Mouse (Mus musculus) CH12.LX (cell line): ENCODE data around the gene Ncaph2. TPM values are rescaled to one million over a fixed set of nuclear protein-coding genes. Genes with fewer than 3 reads are reported as not detected.

Source experiments
- DNase-seq: peaks from one replicate; pipeline ENCODE4 v3.0.0-alpha.2; 2013; ENCODE audit errors: extremely low read depth
- H3K27ac ChIP-seq: 2 replicates; pipeline ENCODE4 v1.5.1; 2012; ENCODE audit warnings: low read depth, mild to moderate bottlenecking, control low read depth, moderate library complexity; ENCODE audit not compliant: insufficient read depth
- H3K27me3 ChIP-seq: replicated peaks from 2 replicates; pipeline ENCODE3; 2012; ENCODE audit warnings: inconsistent platforms
- H3K36me3 ChIP-seq, 2 experiments: replicated peaks in 1 of 2; 2 replicates each; pipeline versions ENCODE3 to v1.6.1; 2012; ENCODE audit warnings: inconsistent platforms in 1 of 2, low read length in 1 of 2, mild to moderate bottlenecking in 1 of 2, mixed read lengths in 1 of 2, moderate library complexity in 1 of 2; ENCODE audit not compliant: control insufficient read depth in 1 of 2, insufficient read depth in 1 of 2
- H3K4me1 ChIP-seq, 2 experiments: 2 replicates each; pipeline ENCODE4 v1.6.1; 2012; ENCODE audit warnings: inconsistent platforms in 1 of 2, moderate library complexity in 1 of 2; ENCODE audit not compliant: insufficient read depth in 2 of 2, control insufficient read depth in 1 of 2
- H3K4me2 ChIP-seq: 2 replicates; pipeline ENCODE4 v1.6.1; 2012; ENCODE audit warnings: low read depth, mild to moderate bottlenecking, control low read depth; ENCODE audit not compliant: poor library complexity, insufficient read depth, severe bottlenecking
- H3K4me3 ChIP-seq, 3 experiments: fragments of 150-350 bp in 1 of 3; sonication (generic) in 1 of 3; replicated peaks in 1 of 3; 2 replicates each; pipeline versions ENCODE3 to v1.5.1; 2011 to 2012; ENCODE audit warnings: low read depth in 2 of 3, low read length in 2 of 3, mild to moderate bottlenecking in 2 of 3, moderate library complexity in 2 of 3, control low read depth in 1 of 3, improper control_type of control experiment in 1 of 3, inconsistent platforms in 1 of 3, mixed read lengths in 1 of 3; ENCODE audit not compliant: poor library complexity in 1 of 3
- H3K79me2 ChIP-seq: replicated peaks from 2 replicates; pipeline ENCODE4 v1.6.1; 2012; ENCODE audit warnings: mild to moderate bottlenecking, moderate library complexity; ENCODE audit not compliant: control insufficient read depth, poor library complexity, insufficient read depth, severe bottlenecking; ENCODE audit errors: extremely low read depth
- H3K9ac ChIP-seq: 2 replicates; pipeline ENCODE4 v1.6.1; 2012; ENCODE audit warnings: low read depth, mild to moderate bottlenecking, control low read depth, moderate library complexity; ENCODE audit not compliant: insufficient read depth
- H3K9me3 ChIP-seq: replicated peaks from 2 replicates; pipeline ENCODE3; 2012; ENCODE audit warnings: low read length, inconsistent platforms, mixed read lengths
- BHLHE40 ChIP-seq: IDR thresholded peaks from 2 replicates; pipeline ENCODE4 v1.6.1; 2011; ENCODE audit warnings: mild to moderate bottlenecking, low read depth, low read length, improper control_type of control experiment
- CHD1 ChIP-seq: IDR thresholded peaks from 2 replicates; pipeline ENCODE4 v1.6.1; 2012; ENCODE audit warnings: low read depth, low read length, improper control_type of control experiment, inconsistent platforms
- CHD2 ChIP-seq: IDR thresholded peaks from 2 replicates; pipeline ENCODE4 v1.6.1; 2011; ENCODE audit warnings: low read length, improper control_type of control experiment
- GABPA ChIP-seq: IDR thresholded peaks from 2 replicates; pipeline ENCODE4 v1.6.1; 2012; ENCODE audit warnings: low read depth, low read length, improper control_type of control experiment, inconsistent platforms; ENCODE audit not compliant: insufficient replicate concordance
- HCFC1 ChIP-seq: IDR thresholded peaks from 2 replicates; pipeline ENCODE4 v1.6.1; 2012; ENCODE audit warnings: low read depth, mild to moderate bottlenecking, inconsistent platforms, low read length, improper control_type of control experiment
- IRF4 ChIP-seq: IDR thresholded peaks from 2 replicates; pipeline ENCODE4 v1.6.1; 2014; ENCODE audit warnings: low read depth, mild to moderate bottlenecking, inconsistent platforms, low read length, improper control_type of control experiment
- JUN ChIP-seq: IDR thresholded peaks from 2 replicates; pipeline ENCODE4 v1.6.1; 2011; ENCODE audit warnings: low read depth, mild to moderate bottlenecking, low read length, improper control_type of control experiment, moderate library complexity; ENCODE audit not compliant: insufficient read depth
- KAT2A ChIP-seq: IDR thresholded peaks from 2 replicates; pipeline ENCODE4 v1.6.1; 2012; ENCODE audit warnings: low read length, improper control_type of control experiment, inconsistent platforms; ENCODE audit not compliant: insufficient replicate concordance
- MAFK ChIP-seq: IDR thresholded peaks from 2 replicates; pipeline ENCODE4 v1.6.1; 2011; ENCODE audit warnings: low read length, improper control_type of control experiment; ENCODE audit not compliant: insufficient replicate concordance
- MAZ ChIP-seq: IDR thresholded peaks from 2 replicates; pipeline ENCODE4 v1.6.1; 2012; ENCODE audit warnings: low read depth, mild to moderate bottlenecking, inconsistent platforms, low read length, improper control_type of control experiment, moderate library complexity
- MXI1 ChIP-seq: IDR thresholded peaks from 2 replicates; pipeline ENCODE4 v1.6.1; 2011; ENCODE audit warnings: mild to moderate bottlenecking, low read depth, low read length, improper control_type of control experiment
- NELFE ChIP-seq: IDR thresholded peaks from 2 replicates; pipeline ENCODE4 v1.6.1; 2011; ENCODE audit warnings: low read depth, low read length, improper control_type of control experiment
- POLR2A ChIP-seq: IDR thresholded peaks from 2 replicates; pipeline ENCODE4 v1.6.1; 2011; ENCODE audit warnings: low read depth, mild to moderate bottlenecking, improper control_type of control experiment, low read length
- RCOR1 ChIP-seq: conservative IDR thresholded peaks from 2 replicates; pipeline ENCODE4 v1.6.1; 2012; ENCODE audit warnings: low read depth, mild to moderate bottlenecking, inconsistent platforms, low read length, improper control_type of control experiment
- SMC3 ChIP-seq: IDR thresholded peaks from 2 replicates; pipeline ENCODE4 v1.6.1; 2011; ENCODE audit warnings: low read depth, low read length, improper control_type of control experiment
- TCF12 ChIP-seq: IDR thresholded peaks from 2 replicates; pipeline ENCODE4 v1.6.1; 2014; ENCODE audit warnings: low read depth, mild to moderate bottlenecking, inconsistent platforms, low read length, improper control_type of control experiment
- UBTF ChIP-seq: IDR thresholded peaks from 2 replicates; pipeline ENCODE4 v1.6.1; 2012; ENCODE audit warnings: low read depth, mild to moderate bottlenecking, inconsistent platforms, low read length, improper control_type of control experiment, moderate library complexity
- USF2 ChIP-seq: conservative IDR thresholded peaks from 2 replicates; pipeline ENCODE4 v1.6.1; 2011; ENCODE audit warnings: low read depth, low read length, improper control_type of control experiment
- ZKSCAN1 ChIP-seq: IDR thresholded peaks from 2 replicates; pipeline ENCODE4 v1.6.1; 2012; ENCODE audit warnings: low read depth, inconsistent platforms, low read length, improper control_type of control experiment, borderline replicate concordance
- dilution Hi-C: fragments of 300-500 bp; cut with MboI; formaldehyde crosslinking; loops from 2 replicates; pipeline ENCODE4 v1.14.3; 2020; ENCODE audit warnings: low sequenced_read_pairs; ENCODE audit not compliant: extremely low pct_unique_long_range_greater_than_20kb, extremely low pct_ligation_motif_present
- in situ Hi-C: fragments of 300-500 bp; cut with MboI; formaldehyde crosslinking; loops from 3 replicates; pipeline ENCODE4 v1.14.3; 2019; ENCODE audit warnings: low sequenced_read_pairs, low pct_ligation_motif_present, low pct_unique_long_range_greater_than_20kb, mixed read lengths
- polyA plus RNA-seq: library from polyadenylated mRNA; unstranded; fragments of >175 nt; gene quantifications from 2 replicates; pipeline ENCODE4 v1.2.1, GENCODE M21; 2012; ENCODE audit warnings: low read depth; ENCODE audit not compliant: insufficient read length
- total RNA-seq, 2 experiments: library from RNA; depleted of rRNA; stranded (reverse); fragments of 300-350 nt in 1 of 2; fragments of >200 nt in 1 of 2; gene quantifications; 2 replicates each; pipeline ENCODE4 v1.2.3; 2012 to 2014

The Ncaph2 gene
- total and polyA plus RNA-seq, 3 experiments: 95.4 to 151 (median 106) TPM

- Histone ChIP-seq H3K9me3 (no peaks in the 10 kb centered on the region), H3K4me3 (no peak overlapping the region), H3K4me2 (no peak overlapping the region), H3K4me1 (peaks cover 5 to 18% of the 10 kb centered on the region in 2 experiments), H3K79me2 (peaks cover 44% of the 10 kb centered on the region), H3K36me3 (peaks cover 87 to 97% of the 10 kb centered on the region in 2 experiments), H3K27me3 (no peaks in the 10 kb centered on the region), H3K27ac (no peak overlapping the region), H3K9ac (no peak overlapping the region)
- no peak for TF ChIP-seq POLR2A
- TF ChIP-seq UBTF: no peak
- no peak for TF ChIP-seq MXI1
- no peak for TF ChIP-seq MAFK
- no peak for TF ChIP-seq JUN
- TF ChIP-seq NELFE: no peak
- TF ChIP-seq IRF4: no peak
- no peak for TF ChIP-seq TCF12
- TF ChIP-seq BHLHE40: no peak
- TF ChIP-seq RCOR1: no peak
- DNase-seq: no peak
- dilution Hi-C loops: no loop called here
- in situ Hi-C loops: loop anchor here (25.0 kb wide), 1 partner anchor 251 kb away; the partner anchor contains the start of gene Tubgcp6
Observed at GRCm38 (mm10) chr15:89363051-89363450, 7.5 kb downstream of the Ncaph2 start.

DNA sequence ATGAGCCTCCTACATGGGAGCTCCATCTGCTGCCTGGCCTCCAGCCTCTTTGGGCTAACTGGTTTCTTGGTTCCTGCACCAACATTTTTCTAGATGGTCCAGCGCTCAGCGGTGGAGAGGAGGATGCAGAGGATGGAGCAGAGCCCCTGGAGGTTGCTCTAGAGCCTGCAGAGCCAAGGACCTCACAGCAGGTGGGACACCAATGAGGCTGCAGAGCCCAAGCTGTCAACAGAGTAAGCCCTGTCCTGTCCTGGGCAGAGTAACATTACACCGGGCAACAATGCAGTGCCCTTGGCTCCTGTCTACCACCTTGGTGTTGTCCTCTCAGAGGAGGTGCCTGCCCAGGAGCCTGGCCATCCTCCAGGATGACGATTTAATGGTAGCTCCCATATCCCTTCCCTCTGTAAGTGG is 9.6 kb downstream of the Ncaph2 start:
- Histone ChIP-seq H3K4me3 (no peak overlapping the region), H3K79me2 (peaks cover 23% of the 10 kb centered on the region), H3K9me3 (no peaks in the 10 kb centered on the region), H3K4me2 (no peak overlapping the region), H3K27ac (no peak overlapping the region), H3K27me3 (no peaks in the 10 kb centered on the region), H3K4me1 (no peaks in the 10 kb centered on the region)
- in situ Hi-C loops: loop anchor here (25.0 kb wide), 1 partner anchor 253 kb away; the partner anchor contains the start of gene Tubgcp6
- no peak for TF ChIP-seq RCOR1
- TF ChIP-seq USF2: no peak
- TF ChIP-seq MAZ: no peak
- no peak for TF ChIP-seq MXI1
- no peak for TF ChIP-seq CHD2
- TF ChIP-seq ZKSCAN1: no peak
- TF ChIP-seq CHD1: no peak
- no peak for TF ChIP-seq SMC3
- no peak for TF ChIP-seq BHLHE40
- no peak for TF ChIP-seq IRF4
- no peak for TF ChIP-seq GABPA
- TF ChIP-seq JUN: no peak
- no peak for TF ChIP-seq KAT2A
- no peak for TF ChIP-seq HCFC1
- TF ChIP-seq MAFK: no peak
- TF ChIP-seq, all 38 proteins: peak for 0
- H3K9ac ChIP-seq: no peak overlapping the region
- dilution Hi-C loops: no loop called here
- peaks cover 99% of the 10 kb centered on the region in 2 experiments for H3K36me3 ChIP-seq
- DNase-seq: no peak
